8 mouse cellular contexts compared by ENCODE assay signal in the genomic region with DNA sequence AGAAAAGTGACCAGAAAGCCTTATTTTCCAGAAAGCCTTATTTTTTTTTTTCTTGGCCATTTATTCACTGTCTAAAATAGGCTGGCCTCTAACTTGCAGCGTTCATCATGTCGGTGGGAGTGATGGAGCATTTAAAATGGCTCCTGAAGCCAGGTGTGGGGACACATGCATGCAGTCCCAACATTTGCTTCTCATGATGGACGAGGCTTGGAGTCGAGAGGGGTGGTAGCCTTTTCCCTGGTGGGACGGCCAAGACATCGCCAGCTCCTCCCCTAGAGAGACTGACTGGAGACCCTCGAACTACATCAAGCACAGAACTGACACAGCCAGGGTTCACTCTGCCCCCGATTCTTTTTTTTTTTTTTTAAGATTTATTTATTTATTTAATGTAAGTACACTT. TPM values are rescaled to one million over a fixed set of nuclear protein-coding genes. Genes with fewer than 3 reads are reported as not detected.
A peak's percentile ranks its signal among the peaks of the same experiment; 100 is the strongest.
DNase-seq lines count a peak whose midpoint lies in the region; ATAC-seq and TF ChIP-seq lines count a peak whose summit lies in the region.

No protein-coding gene starts in this region.

- no peak for TF ChIP-seq EP300 in CH12.LX (IDR thresholded peaks at IDR 0.05; ENCODE audit: low read length)
- no peak for TF ChIP-seq EP300 in liver, embryonic 14.5 days (IDR thresholded peaks at IDR 0.05; ENCODE audit: low read depth)

- H3K4me1 ChIP-seq in CH12.LX (ENCODE audit: control insufficient read depth in 1 of 2, insufficient read depth in 2 of 2), result peaks cover 13 to 49% of the 10 kb centered on the region in 2 experiments
- peaks cover 15% of the 10 kb centered on the region; the same call in 1 of the 2 replicates for H3K4me1 ChIP-seq in forebrain, embryonic 12.5 days
- H3K4me1 ChIP-seq in liver, embryonic 14.5 days (replicated peaks; ENCODE audit: control insufficient read depth in 2 of 2, insufficient read depth in 2 of 2, low read length in 1 of 2), result 0 out of 4 replicates have a peak, but pooled peaks cover 0 to 2% of the 10 kb centered on the region in 2 experiments

- no peak for TF ChIP-seq RAD21 in CH12.LX (IDR thresholded peaks at IDR 0.05; ENCODE audit: low read depth, low read length)

- H3K4me3 ChIP-seq in gastrocnemius, adult 2 months, result peak overlapping the region; percentile 74
- peak overlapping the region in 1 of 3 experiments; percentile 46 for H3K4me3 ChIP-seq in CH12.LX (replicated peaks in 1 of 3; ENCODE audit: low read depth in 2 of 3, low read length in 2 of 3, poor library complexity in 1 of 3)
- peak overlapping the region; percentile 34 for H3K4me3 ChIP-seq in forebrain, embryonic 12.5 days (replicated peaks)
- peak overlapping the region in 1 of 2 experiments; percentile 35; a peak in 1 of 4 replicates for H3K4me3 ChIP-seq in liver, embryonic 14.5 days (ENCODE audit: insufficient read depth in 1 of 2, low read depth in 2 of 2, low read length in 2 of 2)

- H3K36me3 ChIP-seq in CH12.LX (replicated peaks in 1 of 2; ENCODE audit: control insufficient read depth in 1 of 2, insufficient read depth in 1 of 2, low read length in 1 of 2), result no peaks in the 10 kb centered on the region
- no peaks in the 10 kb centered on the region for H3K36me3 ChIP-seq in forebrain, embryonic 12.5 days (replicated peaks)
- H3K36me3 ChIP-seq in liver, embryonic 14.5 days (replicated peaks; ENCODE audit: control insufficient read depth, insufficient read depth, low read depth), result no peaks in the 10 kb centered on the region

- intact Hi-C loops in gastrocnemius, adult 2 months (cut with DNase I), result no loop called here
- intact Hi-C loops in left cerebral cortex, postnatal 25 days (cut with DNase I), result loop anchor here (5.0 kb wide), 1 partner anchor 95 kb away; no protein-coding TSS in a partner anchor

- H3K27ac ChIP-seq in gastrocnemius, adult 2 months, result peak overlapping the region; percentile 79
- H3K27ac ChIP-seq in CH12.LX (ENCODE audit: insufficient read depth, low read depth), result no peak overlapping the region
- no peak overlapping the region for H3K27ac ChIP-seq in forebrain, embryonic 12.5 days
- no peak overlapping the region for H3K27ac ChIP-seq in liver, embryonic 14.5 days

- TF ChIP-seq CTCF in gastrocnemius, adult 2 months (IDR thresholded peaks at IDR 0.05), result no peak
- no peak for TF ChIP-seq CTCF in CH12.LX (conservative IDR thresholded peaks at IDR 0.05 in 1 of 2, IDR thresholded peaks at IDR 0.05 in 1 of 2; ENCODE audit: low read depth in 2 of 2, low read length in 2 of 2)
- TF ChIP-seq CTCF in liver, embryonic 14.5 days (IDR thresholded peaks at IDR 0.05; ENCODE audit: low read depth), result no peak

- DNase-seq in gastrocnemius, adult 2 months, result no peak
- no peak for DNase-seq in gastrocnemius, postnatal 10 days
- DNase-seq in CH12.LX (ENCODE audit: extremely low read depth), result no peak
- no peak for DNase-seq in liver, embryonic 14.5 days (ENCODE audit: low read depth in 3 of 3, low spot score in 3 of 3)
- DNase-seq in left cerebral cortex, postnatal 25 days (ENCODE audit: low spot score in 2 of 2), result no peak
- no peak for DNase-seq in gastrocnemius, adult 8-10 months (ENCODE audit: low spot score in 2 of 2)

- H3K4me2 ChIP-seq in CH12.LX (ENCODE audit: insufficient read depth, low read depth, poor library complexity, severe bottlenecking), result peak overlapping the region; percentile 25
- peak overlapping the region; percentile 51 for H3K4me2 ChIP-seq in forebrain, embryonic 12.5 days
- H3K4me2 ChIP-seq in liver, embryonic 14.5 days (ENCODE audit: low read depth), result peak overlapping the region; percentile 57

- no peaks in the 10 kb centered on the region for H3K9me3 ChIP-seq in CH12.LX (replicated peaks; ENCODE audit: low read length)
- no peaks in the 10 kb centered on the region for H3K9me3 ChIP-seq in forebrain, embryonic 12.5 days
- H3K9me3 ChIP-seq in liver, embryonic 14.5 days (ENCODE audit: control insufficient read depth, low read length), result no peaks in the 10 kb centered on the region

- 19% methylated on average over 8 of the region's 8 CpGs for WGBS in forebrain, embryonic 12.5 days
- WGBS in liver, embryonic 14.5 days (ENCODE audit: insufficient replicate concordance), result 18% methylated on average over 8 of the region's 8 CpGs

- H3K27me3 ChIP-seq in CH12.LX (replicated peaks), result peaks cover 3% of the 10 kb centered on the region
- peaks cover 36% of the 10 kb centered on the region for H3K27me3 ChIP-seq in forebrain, embryonic 12.5 days
- H3K27me3 ChIP-seq in liver, embryonic 14.5 days (ENCODE audit: control insufficient read depth, insufficient read depth, low read length), result no peaks in the 10 kb centered on the region

- H3K79me2 ChIP-seq in CH12.LX (replicated peaks; ENCODE audit: control insufficient read depth, extremely low read depth, insufficient read depth, poor library complexity, severe bottlenecking), result no peaks in the 10 kb centered on the region

- 0 out of 2 replicates have a peak, but pooled peaks have one; percentile 15 for ATAC-seq in forebrain, embryonic 12.5 days (ENCODE audit: low FRiP score)
- ATAC-seq in liver, embryonic 14.5 days (ENCODE audit: insufficient read depth), result no peak
- no peak for ATAC-seq in activated CD4-positive, CD25-positive, alpha-beta regulatory T cell, adult 4 months

- no peak for TF ChIP-seq POLR2A in CH12.LX (IDR thresholded peaks at IDR 0.05; ENCODE audit: low read depth, low read length)

- dilution Hi-C loops in CH12.LX (cut with MboI; ENCODE audit: extremely low pct_ligation_motif_present, extremely low pct_unique_long_range_greater_than_20kb, low sequenced_read_pairs), result no loop called here

- in situ Hi-C loops in CH12.LX (cut with MboI; ENCODE audit: low pct_ligation_motif_present, low pct_unique_long_range_greater_than_20kb, low sequenced_read_pairs), result no loop called here

- H3K9ac ChIP-seq in CH12.LX (ENCODE audit: insufficient read depth, low read depth), result no peak overlapping the region
- 0 out of 2 replicates have a peak overlapping the region, but pooled peaks have one; percentile 40 for H3K9ac ChIP-seq in forebrain, embryonic 12.5 days
- H3K9ac ChIP-seq in liver, embryonic 14.5 days (replicated peaks), result no peak overlapping the region

TF ChIP-seq in CH12.LX, 34 proteins besides CTCF, POLR2A, EP300 and RAD21:
- TF ChIP-seq E2F4 (IDR thresholded peaks at IDR 0.05; ENCODE audit: insufficient replicate concordance, low read depth, low read length), result no peak
- 0 out of 2 replicates have a peak, but pooled peaks have one; percentile 4 for TF ChIP-seq ETS1 (conservative IDR thresholded peaks at IDR 0.05; ENCODE audit: low read depth, low read length)

RNA-seq across cellular contexts. Expression of a gene that starts 13.6 kb away (rescaled TPM):
- 10 to 100 TPM; 57.5 to 97.5 TPM for total RNA-seq in gastrocnemius, adult 2 months (2021)
- 100 to 1,000 TPM; 154 to 172 TPM for total RNA-seq in gastrocnemius, postnatal 10 days (2021)
- total RNA-seq in CH12.LX (2012; rRNA removed) (21.2 and 23.4 TPM in 2 replicates), CH12.LX (2014; rRNA removed) (15.4 and 15.5 TPM in 2 replicates)
- 61.5 TPM in 2 replicates for polyA plus RNA-seq in CH12.LX (2012; ENCODE audit: insufficient read length, low read depth)
- 139 and 146 TPM in 2 replicates for polyA plus RNA-seq in forebrain, embryonic 12.5 days (2016; fragmentation: Nextera tagmentation; extraction: Ambion mirVana)
- 5.2 and 5.3 TPM in 2 replicates for polyA plus RNA-seq in liver, embryonic 14.5 days (2012; rRNA removed)
- 12.8 and 14.1 TPM in 2 replicates for polyA plus RNA-seq in liver, embryonic 14.5 days (2014; fragmentation: Nextera tagmentation; extraction: Ambion mirVana)
- total RNA-seq in left cerebral cortex, postnatal 25 days (2021), result 100 to 1,000 TPM; 138 to 148 TPM
- total RNA-seq in gastrocnemius, adult 8-10 months (2022), result 10 to 100 TPM; 43.3 to 60.4 (median 52.8) TPM
- 10 to 100 TPM; 17.9 to 22.9 TPM for polyA plus RNA-seq in activated CD4-positive, CD25-positive, alpha-beta regulatory T cell, adult 4 months (2017; shearing (Covaris generic))
